Mouse (Mus musculus) kidney, postnatal 25 days (tissue): Measurements from ENCODE around the gene Myl7.

ENCODE experiments used
- DNase-seq, 2 experiments: peaks; one replicate each; pipeline ENCODE4 v3.0.0; 2021; ENCODE audit warnings: mixed read lengths in 2 of 2

The Myl7 gene

DNA sequence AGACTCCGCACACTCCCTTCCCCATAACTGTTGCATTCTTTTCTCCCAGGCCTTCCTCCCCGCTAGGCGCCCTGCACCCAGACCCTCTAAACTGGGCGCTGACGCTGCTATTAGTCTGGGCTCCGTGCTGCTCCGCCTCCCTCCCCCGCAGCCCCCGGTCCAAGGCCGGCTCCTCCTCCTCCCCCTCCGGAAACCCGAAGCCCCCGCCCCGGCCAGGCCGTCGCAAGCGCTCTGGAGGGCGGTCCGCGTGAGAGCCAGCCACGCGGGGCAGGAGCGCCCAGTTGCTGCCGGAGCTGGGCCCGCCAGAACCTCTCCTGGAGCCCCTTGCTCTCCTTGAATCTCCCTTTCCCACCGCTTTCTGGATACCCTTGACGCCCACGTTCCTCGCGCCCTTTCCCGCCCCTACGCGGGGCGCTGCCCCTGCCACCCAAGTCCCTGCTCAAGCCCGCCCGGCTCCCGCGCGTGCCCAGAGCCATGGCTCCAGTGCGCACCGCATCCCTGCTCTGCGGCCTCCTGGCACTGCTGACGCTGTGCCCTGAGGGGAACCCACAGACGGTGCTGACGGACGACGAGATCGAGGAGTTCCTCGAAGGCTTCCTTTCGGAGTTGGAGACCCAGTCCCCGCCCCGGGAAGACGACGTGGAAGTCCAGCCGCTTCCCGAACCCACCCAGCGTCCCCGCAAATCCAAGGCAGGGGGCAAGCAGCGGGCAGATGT lies 36.7 kb downstream of the Myl7 start, which contains the start of gene Aebp1:
TSS of gene Aebp1 (plus strand) at position 270 of the 716 bp plus-strand sequence.
- peak; percentile 69 to 84 for DNase-seq

DNA sequence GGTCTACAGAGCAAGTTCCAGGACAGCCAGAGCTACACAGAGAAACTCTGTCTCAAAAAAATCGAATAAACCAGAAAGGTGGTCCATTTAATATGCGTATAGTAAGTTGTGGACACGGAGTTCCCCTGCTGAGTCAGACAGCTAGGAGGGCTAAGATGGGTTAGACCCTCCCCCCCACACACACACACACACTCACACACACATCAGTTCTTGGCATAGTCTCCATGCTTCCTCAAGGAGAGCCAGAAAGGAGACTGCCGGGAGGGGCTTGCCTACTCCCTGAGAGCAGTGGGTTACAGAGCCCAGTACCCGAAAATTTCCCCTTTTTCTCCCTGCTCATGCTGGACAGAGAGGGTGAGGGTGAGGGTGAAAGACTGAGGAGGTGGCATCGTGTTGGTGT lies 37.9 kb downstream of the Myl7 start:
- no peak for DNase-seq

- DNase-seq = no peak
Observed at GRCm38 (mm10) chr11:5859883-5860550, 38.6 kb downstream of the Myl7 start.

DNA sequence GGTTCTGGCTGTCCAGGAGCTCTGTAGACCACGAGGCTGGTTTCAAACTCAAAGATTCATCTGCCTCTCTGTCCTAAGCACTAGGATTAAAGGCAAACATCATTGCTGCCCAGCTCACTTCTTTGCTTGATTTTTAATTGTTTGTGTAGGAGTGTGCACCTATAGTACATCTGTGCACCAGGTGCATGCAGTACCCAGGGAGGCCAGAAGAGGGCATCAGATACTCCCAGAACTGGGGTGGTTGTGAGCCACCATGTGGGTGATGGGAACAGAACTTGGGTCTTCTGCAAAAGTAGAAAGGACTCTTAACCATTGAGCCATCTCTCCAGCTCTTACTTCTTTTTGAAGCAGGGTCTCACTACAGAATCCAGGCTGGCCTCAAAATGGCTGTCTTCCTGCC lies 39.9 kb downstream of the Myl7 start:
- DNase-seq = no peak

GRCm38 (mm10) chr11:5856479-5857130 lies 42.0 kb downstream of the Myl7 start:
- DNase-seq = no peak

DNA sequence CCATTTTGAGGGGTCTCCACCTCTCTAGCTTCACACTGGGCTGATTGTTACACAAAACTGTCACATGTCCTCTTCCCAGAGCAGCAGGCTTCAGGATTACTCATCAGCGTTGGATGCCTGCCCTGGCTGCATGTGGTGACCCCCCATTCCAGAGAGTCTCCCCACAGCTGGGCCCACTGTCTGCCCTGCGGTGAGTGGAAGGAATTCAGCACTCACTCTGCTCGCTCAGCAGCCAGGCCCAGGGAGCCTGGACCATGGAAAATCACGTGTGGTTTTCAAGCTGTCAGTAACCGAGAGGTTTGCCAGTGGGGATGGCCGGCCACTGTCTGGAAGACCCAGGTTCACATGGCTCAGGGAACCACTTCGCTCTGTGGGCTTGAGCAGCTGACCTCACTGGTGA lies 42.7 kb downstream of the Myl7 start:
- peak; percentile 55 to 67 for DNase-seq

DNA sequence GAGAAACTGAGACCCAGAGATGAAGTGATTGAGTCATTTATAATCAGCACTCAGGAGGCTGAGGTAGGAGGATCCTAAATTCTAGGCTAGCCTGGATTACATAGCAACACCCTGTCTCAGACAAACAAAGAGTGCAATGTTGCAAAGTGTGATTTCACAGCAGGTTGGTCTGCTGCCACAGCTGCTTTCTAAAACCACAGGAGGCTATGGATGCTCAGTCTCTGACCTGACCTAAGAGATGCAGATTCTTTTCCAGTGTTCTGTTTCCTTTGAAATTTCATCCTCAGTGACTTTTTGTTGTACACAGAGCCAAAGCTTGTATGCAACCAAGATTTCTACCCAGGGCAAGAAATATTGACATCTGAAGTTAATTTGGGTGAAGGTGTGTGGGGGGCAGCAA lies 43.1 kb downstream of the Myl7 start:
- DNase-seq = no peak

DNA sequence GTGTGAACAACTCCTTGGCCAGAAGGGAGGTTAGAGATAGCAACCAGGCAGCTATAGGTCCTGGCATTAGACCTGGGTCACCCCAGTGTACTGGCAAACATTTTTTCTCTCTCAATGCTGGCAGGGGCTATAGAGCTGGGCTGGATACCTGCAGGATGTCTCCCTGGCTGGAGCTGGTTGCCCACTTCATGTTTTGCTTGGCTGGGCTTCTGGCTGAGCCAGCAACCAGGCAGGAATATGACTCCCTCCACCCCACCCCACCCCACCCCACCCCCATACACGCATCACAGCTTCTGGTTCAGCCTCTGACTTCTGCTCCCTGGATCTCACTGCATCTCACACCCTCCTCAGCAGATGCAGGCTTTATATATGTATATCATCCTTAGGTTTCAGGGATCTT lies 46.3 kb downstream of the Myl7 start:
- DNase-seq = peak in 1 of 2 experiments; percentile 64

DNA sequence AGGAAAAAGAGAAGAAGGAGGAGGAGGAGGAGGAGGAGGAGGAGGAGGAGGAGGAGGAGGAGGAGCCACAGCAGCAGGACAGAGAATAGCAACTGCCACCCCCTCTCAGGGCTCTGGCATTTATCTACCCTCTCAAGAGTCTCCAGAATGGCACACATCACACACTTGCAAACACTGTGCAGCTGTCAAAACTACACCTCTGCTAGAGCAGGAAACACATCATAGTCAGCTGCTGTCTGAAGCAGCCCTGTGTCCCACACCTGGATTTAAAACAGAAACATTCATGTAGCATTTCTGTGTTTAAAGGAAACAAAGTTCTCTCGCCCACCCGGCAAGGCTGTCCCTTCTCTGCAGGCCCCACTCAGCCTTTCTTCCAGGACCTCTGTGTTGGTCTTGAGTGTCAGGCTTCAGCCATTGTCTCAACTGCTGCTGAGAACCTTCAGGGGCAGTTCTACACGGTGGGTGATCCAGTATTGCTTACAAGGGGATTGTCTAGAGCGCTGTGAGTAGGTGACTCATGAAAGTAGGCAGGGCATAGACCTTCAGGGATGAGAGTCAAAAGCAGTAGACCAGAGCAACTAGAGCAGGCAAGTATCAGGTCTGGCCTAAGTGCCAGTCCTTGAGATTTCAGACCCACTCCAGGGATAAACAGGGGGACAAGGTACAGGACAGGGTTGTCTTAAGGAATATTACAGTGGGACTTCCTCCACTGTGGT lies 47.4 kb downstream of the Myl7 start:
- DNase-seq = no peak

GRCm38 (mm10) chr11:5850452-5850851 lies 48.1 kb downstream of the Myl7 start:
- DNase-seq = no peak

- DNase-seq = no peak
Observed at GRCm38 (mm10) chr11:5849316-5849715, 49.3 kb downstream of the Myl7 start.

DNA sequence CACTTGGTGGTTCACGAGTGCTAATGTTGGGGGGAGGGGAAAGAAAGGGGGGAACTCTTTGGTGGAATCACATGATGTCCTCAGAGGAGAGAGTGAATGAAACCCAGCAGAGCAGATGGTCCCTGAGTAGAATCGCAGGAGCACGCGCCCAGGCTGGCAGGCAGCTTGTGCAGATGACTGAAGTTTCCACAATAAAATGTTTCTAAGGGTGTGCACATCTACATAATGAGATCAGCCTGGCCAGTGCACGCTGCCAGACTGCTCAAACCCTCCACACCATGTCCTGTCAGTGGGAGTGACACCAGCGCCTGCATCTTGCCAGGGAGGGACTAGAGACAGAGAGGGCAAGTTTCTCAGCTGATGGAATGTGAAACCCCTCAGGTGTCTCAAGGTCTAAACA lies 49.8 kb downstream of the Myl7 start:
- DNase-seq = peak in 1 of 2 experiments; percentile 60

DNA sequence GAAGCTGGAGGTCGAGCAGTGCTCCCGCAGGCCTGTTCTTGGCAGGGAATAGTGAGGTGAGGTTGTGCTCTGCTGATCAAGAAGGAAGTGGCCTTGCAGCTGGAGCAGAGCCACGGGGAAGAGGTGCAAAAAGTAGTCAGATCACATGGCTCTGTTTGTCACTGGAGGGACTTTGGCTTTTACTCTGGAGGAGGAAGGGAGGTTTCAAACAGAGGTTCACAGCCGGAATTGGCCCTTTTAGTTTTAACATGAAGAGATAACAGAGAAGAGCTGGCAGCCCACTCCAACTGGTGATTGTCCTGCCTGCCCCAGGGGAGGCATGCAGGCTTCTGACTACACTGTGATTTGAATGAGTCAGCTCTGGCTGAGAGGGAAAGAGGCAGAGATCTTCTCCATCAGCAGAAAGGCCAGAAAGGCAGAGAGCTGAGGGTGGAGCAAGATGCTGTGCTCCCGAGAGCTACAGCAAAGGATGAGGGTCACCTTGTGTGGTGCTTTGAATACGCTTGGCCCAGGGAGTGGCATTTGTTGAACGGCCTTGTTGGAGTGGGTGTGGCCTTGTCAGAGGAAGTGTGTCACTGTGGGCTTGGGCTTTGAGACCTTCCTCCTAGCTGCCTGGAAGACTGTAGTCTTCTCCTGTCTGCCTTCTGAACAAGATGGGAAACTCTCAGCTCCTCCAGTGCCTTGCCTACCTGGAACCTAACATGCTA lies 51.8 kb downstream of the Myl7 start:
- peak; percentile 88 to 95 for DNase-seq
